Mouse (Mus musculus): ENCODE data around the gene Tfdp2. TPM values are rescaled to one million over a fixed set of nuclear protein-coding genes. Genes with fewer than 3 reads are reported as not detected.

Gene Tfdp2
- total and polyA plus RNA-seq, 2 experiments, result 6.1 to 18.3 TPM

DNA sequence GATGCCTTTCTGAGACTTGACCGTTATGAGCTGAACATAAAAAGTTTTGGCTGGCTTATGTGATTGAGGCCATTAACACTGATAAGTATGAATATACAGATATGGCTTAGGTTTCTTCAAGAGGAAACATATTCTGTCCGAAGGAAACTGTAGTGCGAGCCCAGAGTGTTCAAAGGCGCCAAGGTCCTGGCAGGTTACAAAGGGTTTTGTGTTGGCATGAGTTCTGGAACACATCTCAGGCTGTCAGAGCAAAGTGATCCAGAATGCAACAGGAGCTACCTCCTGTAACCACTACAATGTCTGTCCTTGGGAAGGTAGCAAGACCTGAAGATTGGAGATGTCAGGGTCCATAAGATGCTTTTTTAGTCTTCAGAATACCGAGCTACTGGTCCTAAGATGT is 123.3 kb downstream of the Tfdp2 start:
- Histone ChIP-seq H3K9ac (ENCODE audit: low read depth, low read length) (no peak overlapping the region), H3K4me3 (ENCODE audit: insufficient read depth, low read depth, low read length) (no peak overlapping the region), H3K4me1 (ENCODE audit: control insufficient read depth, insufficient read depth, low read length) (no peaks in the 10 kb centered on the region), H3K79me2 (ENCODE audit: control insufficient read depth, insufficient read depth, low read length) (no peaks in the 10 kb centered on the region), H3K27ac (replicated peaks; ENCODE audit: insufficient read depth, low read depth, low read length) (no peak overlapping the region), H3K27me3 (ENCODE audit: control insufficient read depth, insufficient read depth, low read length) (no peaks in the 10 kb centered on the region), H3K36me3 (ENCODE audit: control insufficient read depth, insufficient read depth, low read length) (peaks cover 9% of the 10 kb centered on the region; the same call in 1 of the 2 replicates)
- no peak for DNase-seq (ENCODE audit: extremely low read depth, low read depth, low spot score)
- TF ChIP-seq CTCF (IDR thresholded peaks at IDR 0.05; ENCODE audit: low read depth, low read length), result no peak
- WGBS, result 91% methylated on average over 5 of the region's 5 CpGs

DNA sequence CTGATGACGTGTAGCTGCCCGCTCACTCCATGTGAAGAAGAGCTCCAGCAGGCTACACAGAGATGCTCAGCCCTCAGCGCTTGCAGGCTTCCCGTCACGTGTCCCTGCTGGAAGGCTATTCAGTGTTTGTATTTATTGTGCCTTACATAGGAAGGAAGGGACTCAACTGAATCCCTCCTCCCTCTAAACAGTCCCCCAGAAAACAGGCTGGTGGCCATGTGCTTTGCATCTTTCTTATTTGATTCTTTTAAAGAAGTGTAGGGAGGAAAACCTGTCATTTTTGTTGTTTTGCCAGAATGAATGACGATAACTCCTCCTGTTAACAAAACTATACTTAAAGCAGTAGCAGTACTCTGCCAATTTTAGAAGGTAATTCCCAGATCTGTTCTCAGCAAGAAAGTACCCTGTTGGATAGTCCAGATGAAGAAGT is 124.5 kb downstream of the Tfdp2 start:
- no peak overlapping the region for H3K27ac ChIP-seq (replicated peaks; ENCODE audit: insufficient read depth, low read depth, low read length)
- WGBS, result 95% methylated on average over 6 of the region's 6 CpGs
- H3K4me1 ChIP-seq (ENCODE audit: control insufficient read depth, insufficient read depth, low read length), result no peaks in the 10 kb centered on the region
- TF ChIP-seq CTCF (IDR thresholded peaks at IDR 0.05; ENCODE audit: low read depth, low read length) (no peak), POLR2A (IDR thresholded peaks at IDR 0.05; ENCODE audit: extremely low read depth, insufficient read depth, low read length) (no peak)
- H3K79me2 ChIP-seq (ENCODE audit: control insufficient read depth, insufficient read depth, low read length), result no peaks in the 10 kb centered on the region
- H3K27me3 ChIP-seq (ENCODE audit: control insufficient read depth, insufficient read depth, low read length), result no peaks in the 10 kb centered on the region
- H3K36me3 ChIP-seq (ENCODE audit: control insufficient read depth, insufficient read depth, low read length), result peaks cover 9% of the 10 kb centered on the region; the same call in 1 of the 2 replicates
- no peak overlapping the region for H3K9ac ChIP-seq (ENCODE audit: low read depth, low read length)
- H3K4me3 ChIP-seq (ENCODE audit: insufficient read depth, low read depth, low read length), result no peak overlapping the region
- no peak for DNase-seq (ENCODE audit: extremely low read depth, low read depth, low spot score)

DNA sequence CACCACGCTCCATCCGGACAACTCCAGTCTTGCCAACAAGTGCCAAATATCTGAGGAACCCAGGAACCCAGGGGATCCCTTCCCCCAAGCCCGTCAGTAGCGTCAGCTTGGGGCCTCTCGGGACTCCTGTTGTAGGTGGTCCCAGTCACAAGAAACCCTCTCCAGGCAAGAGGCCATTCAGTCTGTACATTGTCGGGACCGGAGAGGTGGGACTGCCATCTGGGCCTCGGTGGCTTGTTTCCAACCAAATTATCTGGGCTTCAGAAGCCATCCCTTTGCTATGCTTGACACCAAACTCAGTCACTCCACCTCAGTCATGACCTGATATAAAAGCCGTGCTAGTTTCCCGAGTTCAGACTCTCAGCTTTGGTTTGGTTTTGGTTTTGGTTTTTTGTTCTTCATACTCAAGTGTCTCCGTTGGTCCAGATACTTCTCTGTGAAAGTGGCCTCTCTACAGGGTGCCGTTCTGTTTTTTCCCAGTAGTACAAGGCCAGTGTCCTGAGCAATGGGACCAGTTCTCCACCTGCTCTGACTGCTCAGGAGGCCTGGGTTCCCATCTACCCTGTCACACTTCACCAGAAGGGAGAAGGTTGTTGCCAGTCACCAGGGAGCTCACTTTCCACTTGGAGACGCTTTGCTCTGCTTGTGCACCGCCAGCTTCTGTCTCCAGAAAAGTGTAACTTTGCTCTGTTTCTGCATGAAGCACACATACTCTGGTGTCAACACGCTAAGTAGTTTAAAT is 126.5 kb downstream of the Tfdp2 start:
- Histone ChIP-seq H3K4me3 (ENCODE audit: insufficient read depth, low read depth, low read length) (no peak overlapping the region), H3K27ac (replicated peaks; ENCODE audit: insufficient read depth, low read depth, low read length) (no peak overlapping the region), H3K79me2 (ENCODE audit: control insufficient read depth, insufficient read depth, low read length) (no peaks in the 10 kb centered on the region), H3K4me1 (ENCODE audit: control insufficient read depth, insufficient read depth, low read length) (no peaks in the 10 kb centered on the region), H3K36me3 (ENCODE audit: control insufficient read depth, insufficient read depth, low read length) (peaks cover 5% of the 10 kb centered on the region; the same call in 1 of the 2 replicates), H3K27me3 (ENCODE audit: control insufficient read depth, insufficient read depth, low read length) (no peaks in the 10 kb centered on the region), H3K9ac (ENCODE audit: low read depth, low read length) (no peak overlapping the region)
- 94% methylated on average over 15 of the region's 15 CpGs for WGBS
- DNase-seq (ENCODE audit: extremely low read depth, low read depth, low spot score), result no peak
- TF ChIP-seq CTCF (IDR thresholded peaks at IDR 0.05; ENCODE audit: low read depth, low read length), result no peak
- TF ChIP-seq POLR2A (IDR thresholded peaks at IDR 0.05; ENCODE audit: extremely low read depth, insufficient read depth, low read length), result no peak

DNA sequence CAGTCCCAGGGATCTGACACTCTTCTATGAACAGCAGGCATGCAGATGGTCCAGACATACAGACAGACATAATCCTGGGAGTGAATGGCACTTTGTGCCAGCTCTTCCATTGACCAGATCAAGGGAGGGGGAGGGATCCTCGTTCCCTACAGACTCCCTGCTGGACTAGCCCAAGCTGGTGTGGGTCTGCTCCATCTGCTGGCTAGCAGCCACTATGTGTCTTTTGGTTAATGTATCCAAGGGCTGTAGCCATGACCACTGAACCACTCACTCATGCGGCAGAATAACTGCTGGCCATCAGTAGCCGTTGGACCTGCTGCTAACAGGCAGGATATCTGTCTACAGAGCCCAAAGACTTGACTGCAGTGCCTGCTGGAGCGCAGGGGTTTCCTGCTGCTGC is 128.4 kb downstream of the Tfdp2 start:
- Histone ChIP-seq H3K4me1 (ENCODE audit: control insufficient read depth, insufficient read depth, low read length) (no peaks in the 10 kb centered on the region), H3K4me3 (ENCODE audit: insufficient read depth, low read depth, low read length) (no peak overlapping the region), H3K9ac (ENCODE audit: low read depth, low read length) (no peak overlapping the region), H3K36me3 (ENCODE audit: control insufficient read depth, insufficient read depth, low read length) (peaks cover under 1% of the 10 kb centered on the region; the same call in 1 of the 2 replicates), H3K27ac (replicated peaks; ENCODE audit: insufficient read depth, low read depth, low read length) (no peak overlapping the region), H3K79me2 (ENCODE audit: control insufficient read depth, insufficient read depth, low read length) (no peaks in the 10 kb centered on the region), H3K27me3 (ENCODE audit: control insufficient read depth, insufficient read depth, low read length) (no peaks in the 10 kb centered on the region)
- WGBS, result 78% methylated on average over 4 of the region's 4 CpGs
- TF ChIP-seq CTCF (IDR thresholded peaks at IDR 0.05; ENCODE audit: low read depth, low read length) (no peak), POLR2A (IDR thresholded peaks at IDR 0.05; ENCODE audit: extremely low read depth, insufficient read depth, low read length) (no peak)
- no peak for DNase-seq (ENCODE audit: extremely low read depth, low read depth, low spot score)

DNA sequence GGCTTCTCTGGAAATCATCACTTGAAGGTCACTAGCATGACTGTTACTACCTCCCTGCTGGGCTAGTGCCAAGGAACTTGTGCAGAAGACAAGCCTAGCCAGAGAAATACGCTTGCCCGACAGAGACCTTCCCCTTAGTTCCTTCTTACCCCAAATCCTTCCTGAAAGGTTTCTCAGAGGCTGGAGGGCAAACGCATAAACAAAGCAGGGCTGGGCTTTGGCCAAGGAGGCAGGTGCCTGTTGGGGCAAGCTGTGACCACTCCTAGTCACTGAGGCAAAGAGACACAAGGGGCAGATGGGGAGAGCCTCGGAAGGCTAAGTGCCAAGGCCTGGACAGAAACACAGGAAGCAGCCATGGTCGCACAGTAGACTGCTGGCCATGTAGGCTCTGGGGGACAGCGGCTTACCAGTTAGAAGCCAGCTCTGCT is 130.4 kb downstream of the Tfdp2 start:
- TF ChIP-seq CTCF (IDR thresholded peaks at IDR 0.05; ENCODE audit: low read depth, low read length) (no peak), POLR2A (IDR thresholded peaks at IDR 0.05; ENCODE audit: extremely low read depth, insufficient read depth, low read length) (no peak)
- peak; percentile 37 for DNase-seq (ENCODE audit: extremely low read depth, low read depth, low spot score)
- 66% methylated on average over 6 of the region's 6 CpGs for WGBS
- Histone ChIP-seq H3K4me1 (ENCODE audit: control insufficient read depth, insufficient read depth, low read length) (no peaks in the 10 kb centered on the region), H3K27ac (replicated peaks; ENCODE audit: insufficient read depth, low read depth, low read length) (no peak overlapping the region), H3K79me2 (ENCODE audit: control insufficient read depth, insufficient read depth, low read length) (no peaks in the 10 kb centered on the region), H3K4me3 (ENCODE audit: insufficient read depth, low read depth, low read length) (no peak overlapping the region), H3K36me3 (ENCODE audit: control insufficient read depth, insufficient read depth, low read length) (no peaks in the 10 kb centered on the region), H3K27me3 (ENCODE audit: control insufficient read depth, insufficient read depth, low read length) (no peaks in the 10 kb centered on the region), H3K9ac (ENCODE audit: low read depth, low read length) (no peak overlapping the region)

DNA sequence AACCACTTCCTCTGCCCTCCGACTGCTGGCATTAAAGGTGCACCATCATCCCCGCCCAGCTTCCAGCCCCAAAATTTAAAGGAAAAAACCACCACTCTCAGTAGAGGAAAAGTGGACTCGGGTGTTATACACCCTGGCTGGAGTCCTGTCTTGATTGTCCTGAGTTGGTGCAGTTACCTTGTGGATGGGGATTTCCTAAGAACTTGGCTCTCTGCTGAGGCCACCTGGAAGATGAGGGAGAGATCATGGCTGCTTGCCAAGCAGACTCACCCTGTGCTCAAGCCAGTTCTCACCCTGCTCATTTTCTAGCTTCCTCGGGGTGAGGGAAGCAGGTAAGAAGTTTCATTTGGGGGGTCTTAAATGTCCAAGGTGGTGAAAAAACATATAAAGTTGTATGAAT is 132.2 kb downstream of the Tfdp2 start:
- H3K9ac ChIP-seq (ENCODE audit: low read depth, low read length), result no peak overlapping the region
- H3K36me3 ChIP-seq (ENCODE audit: control insufficient read depth, insufficient read depth, low read length), result peaks cover 5% of the 10 kb centered on the region; the same call in 1 of the 2 replicates
- TF ChIP-seq POLR2A (IDR thresholded peaks at IDR 0.05; ENCODE audit: extremely low read depth, insufficient read depth, low read length) (no peak), CTCF (IDR thresholded peaks at IDR 0.05; ENCODE audit: low read depth, low read length) (no peak)
- no peaks in the 10 kb centered on the region for H3K79me2 ChIP-seq (ENCODE audit: control insufficient read depth, insufficient read depth, low read length)
- 88% methylated on average over 4 of the region's 4 CpGs for WGBS
- DNase-seq (ENCODE audit: extremely low read depth, low read depth, low spot score), result no peak
- no peaks in the 10 kb centered on the region for H3K4me1 ChIP-seq (ENCODE audit: control insufficient read depth, insufficient read depth, low read length)
- H3K27me3 ChIP-seq (ENCODE audit: control insufficient read depth, insufficient read depth, low read length), result no peaks in the 10 kb centered on the region
- no peak overlapping the region for H3K27ac ChIP-seq (replicated peaks; ENCODE audit: insufficient read depth, low read depth, low read length)
- no peak overlapping the region for H3K4me3 ChIP-seq (ENCODE audit: insufficient read depth, low read depth, low read length)
